Mouse (Mus musculus): ENCODE measurements at regions not wholly inside any gene's neighbourhood (a gene's known extent, or its start where the extent isn't known, plus 50 kb on each side); places are given as distances from the start of the nearest gene placed in this dataset.

DNA sequence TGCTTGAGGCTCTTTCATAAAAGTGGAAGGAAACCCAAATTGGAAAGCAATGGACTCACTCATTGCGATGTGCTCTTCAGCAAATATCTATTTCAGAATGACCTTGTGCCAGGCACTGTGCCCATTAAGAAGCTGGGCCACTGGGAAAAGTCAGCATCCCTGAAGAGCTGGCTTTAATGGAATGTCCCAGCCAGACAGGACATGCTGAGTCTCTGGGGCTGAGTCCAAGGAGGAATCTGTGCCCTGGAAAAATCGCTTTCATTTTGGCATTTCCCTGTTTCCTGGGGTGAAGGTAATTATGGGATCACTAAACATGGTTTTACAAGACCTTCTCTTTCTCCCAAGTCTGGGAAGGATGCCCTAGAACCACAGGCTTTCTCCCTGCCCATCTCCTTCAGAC is 564.6 kb upstream of the Cdh5 start:
- TF ChIP-seq CTCF (IDR thresholded peaks at IDR 0.05; ENCODE audit: control insufficient read depth, insufficient read depth, insufficient replicate concordance, low read depth, low read length): no peak
- no peak for TF ChIP-seq POLR2A (IDR thresholded peaks at IDR 0.05; ENCODE audit: control insufficient read depth, low read depth, low read length)

All from testis, adult 2 months (tissue).